Mouse (Mus musculus) embryonic facial prominence, embryonic 13.5 days (tissue): ENCODE results near the gene Slc38a3. TPM values are rescaled to one million over a fixed set of nuclear protein-coding genes. Genes with fewer than 3 reads are reported as not detected.

Source experiments
- ATAC-seq: fragments of 200-750 bp; cut with Nextera tagmentation; 2 replicates; pipeline ENCODE4 v1.8.0; 2017; ENCODE audit warnings: low read depth; ENCODE audit not compliant: insufficient number of reproducible peaks, insufficient read depth, low FRiP score, low TSS enrichment
- H3K27ac ChIP-seq: fragments of 300-500 bp; sonication (generic); 2 replicates; pipeline ENCODE4 v1.5.1; 2015; ENCODE audit warnings: moderate library complexity, mild to moderate bottlenecking, inconsistent platforms
- H3K27me3 ChIP-seq: fragments of 300-500 bp; sonication (generic); 2 replicates; pipeline ENCODE4 v1.6.1; 2015; ENCODE audit warnings: mild to moderate bottlenecking, inconsistent platforms
- H3K36me3 ChIP-seq: fragments of 300-500 bp; sonication (generic); 2 replicates; pipeline ENCODE4 v1.6.1; 2015; ENCODE audit warnings: mild to moderate bottlenecking, inconsistent platforms
- H3K4me1 ChIP-seq: fragments of 300-500 bp; sonication (generic); 2 replicates; pipeline ENCODE4 v1.6.1; 2015; ENCODE audit warnings: inconsistent platforms
- H3K4me2 ChIP-seq: fragments of 300-500 bp; sonication (generic); 2 replicates; pipeline ENCODE4 v1.6.1; 2015; ENCODE audit warnings: moderate library complexity, mild to moderate bottlenecking, inconsistent platforms
- H3K4me3 ChIP-seq: fragments of 300-500 bp; sonication (generic); 2 replicates; pipeline ENCODE4 v1.5.1; 2015; ENCODE audit warnings: mild to moderate bottlenecking, inconsistent platforms
- H3K9ac ChIP-seq: fragments of 300-500 bp; sonication (generic); 2 replicates; pipeline ENCODE4 v1.6.1; 2015; ENCODE audit warnings: mild to moderate bottlenecking, inconsistent platforms
- H3K9me3 ChIP-seq: fragments of 300-500 bp; sonication (generic); 2 replicates; pipeline ENCODE4 v1.6.1; 2016; ENCODE audit warnings: inconsistent platforms
- WGBS: fragments of 180-500 bp; shearing (Covaris S2); methylation state at CpG from one replicate; pipeline ENCODE4 v1.1.7; 2015; ENCODE audit warnings: mixed read lengths; 5-methylcytosine and 5-hydroxymethylcytosine counted together
- polyA plus RNA-seq: library from polyadenylated mRNA; unstranded; fragments of >200 nt; fragmentation: Nextera tagmentation; extraction: Ambion mirVana; gene quantifications from 2 replicates; pipeline ENCODE4 v1.2.1, GENCODE M21; 2015

Slc38a3 gene
- polyA plus RNA-seq = 3.4 and 4.1 TPM in 2 replicates

DNA sequence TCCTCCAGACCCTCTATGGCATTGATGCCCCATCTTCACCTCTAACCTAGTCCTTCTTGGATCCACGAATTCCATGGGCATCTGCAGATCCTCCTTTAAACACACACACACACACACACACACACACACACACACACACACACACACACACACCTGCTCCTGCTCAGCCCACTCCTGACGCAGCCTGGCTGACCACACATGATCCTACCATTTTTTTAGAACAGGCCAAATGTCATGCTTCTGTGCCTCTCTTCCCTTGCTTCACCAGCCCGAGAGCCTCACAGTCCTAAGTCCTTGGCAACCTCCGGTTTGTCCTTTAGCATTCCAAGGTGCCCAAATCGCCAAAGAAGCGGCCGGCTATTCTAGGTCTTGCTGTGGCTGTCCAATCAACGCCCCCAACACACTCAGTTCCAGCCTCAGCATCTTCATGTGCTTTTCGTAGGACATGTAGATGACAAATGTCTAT is at the start of gene Slc38a3:
Slc38a3 (minus strand) TSS at position 51 of the 466 bp plus-strand sequence.
- ATAC-seq = no peak
- no peak within 1 kb of the TSS for H3K27ac ChIP-seq
- H3K36me3 ChIP-seq = no peaks in the 10 kb centered on the region
- H3K4me1 ChIP-seq = peaks cover 26% of the 10 kb centered on the region
- H3K9ac ChIP-seq = no peak within 1 kb of the TSS
- H3K4me3 ChIP-seq = no peak within 1 kb of the TSS
- no peaks in the 10 kb centered on the region for H3K9me3 ChIP-seq
- peaks cover 38% of the 10 kb centered on the region for H3K27me3 ChIP-seq
- 85% methylated on average over 9 of the region's 9 CpGs for WGBS
- H3K4me2 ChIP-seq = no peak within 1 kb of the TSS

DNA sequence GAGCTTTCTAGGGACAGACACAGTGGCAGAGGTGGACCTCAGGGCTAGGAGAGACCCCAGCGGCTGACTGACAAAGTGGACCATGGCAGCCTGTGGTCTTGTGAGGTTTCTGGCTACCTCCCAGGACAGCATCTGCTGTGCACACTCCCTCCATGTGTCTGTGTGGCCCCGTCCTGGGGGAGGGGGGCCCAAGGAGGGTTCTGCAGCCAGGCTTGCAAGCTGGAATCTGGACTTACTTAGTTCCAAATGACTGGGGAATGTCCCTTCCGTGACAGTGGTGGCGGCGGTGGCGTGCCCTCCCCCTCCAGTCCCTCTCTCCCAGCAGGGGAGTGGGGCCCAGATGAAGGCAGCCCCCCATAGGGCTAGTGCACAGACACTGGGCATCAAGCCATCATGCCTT is 47.6 kb upstream of the Slc38a3 start:
- 23% methylated on average over 6 of the region's 6 CpGs for WGBS
- no peak for ATAC-seq
- no peaks in the 10 kb centered on the region for H3K9me3 ChIP-seq
- H3K27ac ChIP-seq = peak overlapping the region; percentile 96
- H3K27me3 ChIP-seq = no peaks in the 10 kb centered on the region
- H3K4me1 ChIP-seq = peaks cover 72% of the 10 kb centered on the region
- no peaks in the 10 kb centered on the region for H3K36me3 ChIP-seq
- peak overlapping the region; percentile 17; the same call in 1 of the 2 replicates for H3K9ac ChIP-seq
- H3K4me2 ChIP-seq = 0 out of 2 replicates have a peak overlapping the region, but pooled peaks have one; percentile 14
- no peak overlapping the region for H3K4me3 ChIP-seq

DNA sequence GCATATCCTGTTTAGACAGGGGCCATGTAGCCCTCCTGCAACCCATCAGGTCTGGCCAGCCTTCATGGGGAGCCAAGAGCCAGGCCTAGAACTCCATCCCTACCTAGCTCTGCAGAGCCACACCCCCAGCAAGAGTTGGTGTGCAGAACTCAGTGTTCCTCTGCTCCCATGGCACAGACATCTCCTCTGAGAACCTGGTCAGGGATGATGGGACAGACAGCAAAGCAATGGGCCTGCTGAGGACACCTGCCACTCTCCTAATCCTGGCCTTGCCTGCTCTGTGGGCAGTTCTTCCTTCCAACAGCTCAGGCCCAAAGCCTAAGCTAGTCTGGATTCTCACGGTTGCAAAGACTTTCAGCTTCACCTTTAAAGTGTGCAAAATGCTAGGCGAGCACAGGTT is 46.3 kb upstream of the Slc38a3 start:
- Histone ChIP-seq H3K27me3 (no peaks in the 10 kb centered on the region), H3K4me3 (no peak overlapping the region), H3K4me2 (no peak overlapping the region), H3K4me1 (peaks cover 66% of the 10 kb centered on the region), H3K9ac (no peak overlapping the region), H3K27ac (peak overlapping the region; percentile 96), H3K36me3 (no peaks in the 10 kb centered on the region), H3K9me3 (no peaks in the 10 kb centered on the region)
- no peak for ATAC-seq
- WGBS = 81% methylated on average over 2 of the region's 2 CpGs

- no peaks in the 10 kb centered on the region for H3K36me3 ChIP-seq
- peak; percentile 57 for ATAC-seq
- no peaks in the 10 kb centered on the region for H3K9me3 ChIP-seq
- H3K4me2 ChIP-seq = peak overlapping the region; percentile 40
- WGBS = 8% methylated on average over 12 of the region's 12 CpGs
- peaks cover 72% of the 10 kb centered on the region for H3K4me1 ChIP-seq
- H3K27me3 ChIP-seq = no peaks in the 10 kb centered on the region
- H3K27ac ChIP-seq = peak overlapping the region; percentile 96
- H3K4me3 ChIP-seq = no peak overlapping the region
- H3K9ac ChIP-seq = no peak overlapping the region
Observed at GRCm38 (mm10) chr9:107714221-107714952, 45.1 kb upstream of the Slc38a3 start.

GRCm38 (mm10) chr9:107709697-107710483 is 40.6 kb upstream of the Slc38a3 start, which contains the start of gene Sema3f:
TSS of gene Sema3f (minus strand) at chr9:107710475.
- Histone ChIP-seq H3K4me3 (peak within 1 kb of the TSS; percentile 81), H3K4me2 (peak within 1 kb of the TSS; percentile 78), H3K27me3 (no peaks in the 10 kb centered on the region), H3K27ac (peak within 1 kb of the TSS; percentile 97), H3K9me3 (no peaks in the 10 kb centered on the region), H3K9ac (peak within 1 kb of the TSS; percentile 99), H3K4me1 (peaks cover 54% of the 10 kb centered on the region), H3K36me3 (peaks cover 7% of the 10 kb centered on the region)
- WGBS = under 1% methylated on average over 75 of the region's 86 CpGs
- peak; percentile 78 for ATAC-seq

- peak overlapping the region; percentile 78 for H3K4me2 ChIP-seq
- H3K27me3 ChIP-seq = no peaks in the 10 kb centered on the region
- H3K4me1 ChIP-seq = peaks cover 54% of the 10 kb centered on the region
- ATAC-seq = no peak; the same call in 1 of the 2 replicates
- peaks cover 13% of the 10 kb centered on the region for H3K36me3 ChIP-seq
- H3K4me3 ChIP-seq = peak overlapping the region; percentile 81
- no peaks in the 10 kb centered on the region for H3K9me3 ChIP-seq
- WGBS = under 1% methylated on average over 51 of the region's 55 CpGs
- peak overlapping the region; percentile 99 for H3K9ac ChIP-seq
- peak overlapping the region; percentile 97 for H3K27ac ChIP-seq
Observed at GRCm38 (mm10) chr9:107709096-107709696, 39.9 kb upstream of the Slc38a3 start.

DNA sequence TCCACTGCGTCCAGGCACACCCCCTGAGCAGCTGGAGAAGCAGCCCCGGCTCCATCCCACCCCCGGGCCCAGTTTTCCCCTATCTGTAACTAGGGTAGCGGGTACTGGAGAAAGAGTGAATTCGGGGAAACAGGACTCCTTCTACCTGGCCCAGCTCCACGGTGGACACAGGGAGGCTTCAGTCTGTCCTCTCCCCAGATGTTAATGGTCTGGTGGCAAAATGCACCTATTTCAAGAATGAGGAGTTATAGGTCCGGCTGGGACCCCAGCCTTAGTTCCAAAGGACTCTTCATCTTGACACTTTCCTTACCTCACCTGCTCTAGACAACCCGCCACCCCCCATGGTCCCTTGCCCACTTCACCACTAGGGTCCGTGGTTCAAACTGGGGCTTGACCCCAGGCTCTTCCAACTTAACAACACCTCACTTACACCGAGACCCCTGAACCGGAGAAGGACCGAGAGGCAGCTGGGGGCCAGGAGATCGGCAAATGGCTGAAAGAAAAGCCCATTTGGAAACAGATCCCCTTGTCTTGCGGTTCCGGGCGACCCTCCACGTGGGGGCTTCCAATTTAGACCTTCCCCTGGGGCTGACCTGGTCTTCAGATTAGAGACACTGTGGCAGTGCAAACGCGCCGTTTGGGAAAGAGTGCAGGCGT is 39.2 kb upstream of the Slc38a3 start:
- H3K9me3 ChIP-seq = no peaks in the 10 kb centered on the region
- peaks cover 20% of the 10 kb centered on the region for H3K36me3 ChIP-seq
- no peak for ATAC-seq
- peak overlapping the region; percentile 81 for H3K4me3 ChIP-seq
- peak overlapping the region; percentile 78 for H3K4me2 ChIP-seq
- H3K27ac ChIP-seq = peak overlapping the region; percentile 97
- no peaks in the 10 kb centered on the region for H3K27me3 ChIP-seq
- peaks cover 54% of the 10 kb centered on the region for H3K4me1 ChIP-seq
- peak overlapping the region; percentile 99 for H3K9ac ChIP-seq
- under 1% methylated on average over 21 of the region's 21 CpGs for WGBS

GRCm38 (mm10) chr9:107707701-107708438 is 38.5 kb upstream of the Slc38a3 start:
- ATAC-seq = peak; percentile 29; the same call in 1 of the 2 replicates

GRCm38 (mm10) chr9:107706781-107707211 is 37.5 kb upstream of the Slc38a3 start:
- H3K4me2 ChIP-seq = peak overlapping the region; percentile 78
- WGBS = 1% methylated on average over 14 of the region's 14 CpGs
- H3K36me3 ChIP-seq = peaks cover 33% of the 10 kb centered on the region
- no peaks in the 10 kb centered on the region for H3K27me3 ChIP-seq
- no peaks in the 10 kb centered on the region for H3K9me3 ChIP-seq
- H3K9ac ChIP-seq = peak overlapping the region; percentile 99
- peaks cover 61% of the 10 kb centered on the region for H3K4me1 ChIP-seq
- peak; percentile 32; the same call in 1 of the 2 replicates for ATAC-seq
- H3K27ac ChIP-seq = peak overlapping the region; percentile 97
- peak overlapping the region; percentile 81 for H3K4me3 ChIP-seq

More at GRCm38 (mm10) chr9:107707701-107708438, 38.5 kb upstream of the Slc38a3 start:
- H3K4me1 ChIP-seq = peaks cover 54% of the 10 kb centered on the region
- H3K4me3 ChIP-seq = peak overlapping the region; percentile 81
- H3K36me3 ChIP-seq = peaks cover 27% of the 10 kb centered on the region
- under 1% methylated on average over 17 of the region's 17 CpGs for WGBS
- no peaks in the 10 kb centered on the region for H3K9me3 ChIP-seq
- H3K4me2 ChIP-seq = peak overlapping the region; percentile 78
- peak overlapping the region; percentile 97 for H3K27ac ChIP-seq
- no peaks in the 10 kb centered on the region for H3K27me3 ChIP-seq
- H3K9ac ChIP-seq = peak overlapping the region; percentile 99

- H3K9me3 ChIP-seq = no peaks in the 10 kb centered on the region
- peaks cover 87% of the 10 kb centered on the region for H3K4me1 ChIP-seq
- H3K4me3 ChIP-seq = no peak overlapping the region
- 0 out of 2 replicates have a peak overlapping the region, but pooled peaks have one; percentile 9 for H3K4me2 ChIP-seq
- no peaks in the 10 kb centered on the region for H3K27me3 ChIP-seq
- peaks cover 50% of the 10 kb centered on the region for H3K36me3 ChIP-seq
- WGBS = 55% methylated on average over 14 of the region's 14 CpGs
- H3K27ac ChIP-seq = peak overlapping the region; percentile 73
- no peak for ATAC-seq
- peak overlapping the region; percentile 21; the same call in 1 of the 2 replicates for H3K9ac ChIP-seq
Observed at GRCm38 (mm10) chr9:107703337-107704122, 34.2 kb upstream of the Slc38a3 start.
